Mouse (Mus musculus) G1E-ER4 (cell line): Measurements from ENCODE around the gene Ran. TPM values are rescaled to one million over a fixed set of nuclear protein-coding genes. Genes with fewer than 3 reads are reported as not detected.

Experiments used
- GATA1 ChIP-seq: IDR thresholded peaks from one replicate; pipeline ENCODE4 v1.8.0; 2012; ENCODE audit warnings: low read length, inconsistent platforms
- polyA plus RNA-seq: library from polyadenylated mRNA; stranded (reverse); fragments of >175 nt; gene quantifications from 2 replicates; pipeline ENCODE4 v1.2.3, GENCODE M21; 2012

Ran gene
- polyA plus RNA-seq, 1 experiment: 5,796 TPM

- no peak for TF ChIP-seq GATA1
These were observed 12.5 kb upstream of the Ran start for GRCm38 (mm10) chr5:129007105-129007957.

DNA sequence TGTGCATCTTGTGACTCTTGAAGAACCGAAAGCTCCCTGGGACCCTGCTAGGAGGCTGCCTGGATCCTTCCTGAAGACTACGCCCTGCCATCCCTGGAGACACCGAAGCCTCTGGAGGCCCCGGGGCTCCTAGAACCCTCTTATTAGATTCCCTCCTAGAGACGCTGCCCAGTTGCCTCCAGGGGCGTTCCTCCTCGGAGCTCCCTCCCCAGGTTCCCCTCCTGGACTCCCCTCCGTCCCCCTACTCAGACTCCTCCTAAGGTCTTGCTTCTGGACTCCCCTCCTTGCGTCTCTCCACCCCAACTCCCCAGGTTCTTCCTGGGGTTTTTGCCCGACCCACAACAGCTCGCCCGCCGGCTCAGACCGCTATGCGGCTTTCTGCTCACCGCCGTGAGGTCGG is 11.9 kb upstream of the Ran start:
- no peak for TF ChIP-seq GATA1

- TF ChIP-seq GATA1: no peak
These were observed 11.4 kb upstream of the Ran start, which contains the start of gene Stx2 for GRCm38 (mm10) chr5:129008412-129008826. Gene Stx2 (minus strand): TSS chr5:129008574.

DNA sequence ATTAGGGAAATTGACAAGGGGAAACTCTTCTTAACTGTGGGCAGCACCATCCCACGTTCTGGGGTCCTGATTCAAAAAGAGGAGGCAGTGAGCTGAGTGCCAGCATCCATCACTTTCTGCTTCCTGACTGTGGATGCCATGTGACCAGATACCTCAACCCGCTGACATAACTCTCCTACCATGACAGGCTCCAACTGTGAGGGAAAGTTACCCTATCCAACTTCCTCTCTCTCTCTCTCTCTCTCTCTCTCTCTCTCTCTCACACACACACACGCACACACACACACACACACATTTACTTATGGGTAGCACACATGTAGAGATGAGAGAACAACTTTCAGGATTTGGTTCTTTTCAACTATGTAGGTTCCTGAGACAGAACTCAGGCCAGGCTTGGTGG is 10.3 kb upstream of the Ran start:
- TF ChIP-seq GATA1: no peak

- TF ChIP-seq GATA1: no peak
These were observed 8.9 kb upstream of the Ran start for GRCm38 (mm10) chr5:129010937-129011336.

- TF ChIP-seq GATA1: no peak
These were observed 4.8 kb upstream of the Ran start for GRCm38 (mm10) chr5:129015020-129015419.

GRCm38 (mm10) chr5:129015540-129015939 is 4.3 kb upstream of the Ran start:
- no peak for TF ChIP-seq GATA1

DNA sequence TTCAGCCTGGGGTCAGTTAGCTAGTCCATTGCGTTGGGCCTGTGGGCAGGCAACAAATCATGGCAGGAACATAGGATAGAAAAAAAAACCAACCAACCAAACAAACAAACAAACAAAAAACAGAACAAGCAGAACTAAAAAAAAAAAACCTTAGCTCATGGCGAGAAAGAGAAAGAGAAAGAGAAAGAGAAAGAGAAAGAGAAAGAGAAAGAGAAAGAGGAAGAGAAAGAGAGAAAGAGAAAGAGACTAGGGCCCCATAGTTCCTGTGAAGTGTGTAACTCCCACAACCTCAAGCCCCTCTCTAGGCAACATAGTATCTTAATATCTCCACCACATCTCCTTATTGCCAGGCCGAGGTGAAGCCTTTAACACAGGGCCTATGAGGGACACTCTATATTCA is 3.5 kb upstream of the Ran start:
- TF ChIP-seq GATA1: no peak

- no peak for TF ChIP-seq GATA1
These were observed 933 bp upstream of the Ran start for GRCm38 (mm10) chr5:129018782-129019489.

DNA sequence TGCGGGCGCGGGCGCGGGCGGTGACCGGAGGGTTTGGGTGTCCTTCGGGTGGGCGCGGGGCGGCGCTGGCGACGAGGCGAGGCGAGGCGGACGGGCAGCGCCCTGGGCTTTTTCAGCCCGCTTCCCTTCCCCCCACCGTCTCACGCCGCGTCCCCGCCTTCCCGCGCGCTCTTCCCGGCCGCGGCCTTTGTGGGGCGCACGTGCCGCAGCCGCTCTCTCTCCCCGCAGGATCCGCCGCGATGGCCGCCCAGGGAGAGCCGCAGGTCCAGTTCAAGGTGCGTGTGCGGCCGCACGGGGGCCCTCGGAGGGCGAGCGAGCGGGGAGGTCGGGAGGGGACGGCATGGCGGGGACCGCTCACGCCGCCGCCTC is 415 bp downstream of the Ran start:
- TF ChIP-seq GATA1: no peak

- no peak for TF ChIP-seq GATA1
These were observed 862 bp downstream of the Ran start for GRCm38 (mm10) chr5:129020731-129021130.

- TF ChIP-seq GATA1: no peak
These were observed 5.2 kb downstream of the Ran start for GRCm38 (mm10) chr5:129025048-129025447.

- no peak for TF ChIP-seq GATA1
These were observed 5.9 kb downstream of the Ran start for GRCm38 (mm10) chr5:129025725-129026124.

DNA sequence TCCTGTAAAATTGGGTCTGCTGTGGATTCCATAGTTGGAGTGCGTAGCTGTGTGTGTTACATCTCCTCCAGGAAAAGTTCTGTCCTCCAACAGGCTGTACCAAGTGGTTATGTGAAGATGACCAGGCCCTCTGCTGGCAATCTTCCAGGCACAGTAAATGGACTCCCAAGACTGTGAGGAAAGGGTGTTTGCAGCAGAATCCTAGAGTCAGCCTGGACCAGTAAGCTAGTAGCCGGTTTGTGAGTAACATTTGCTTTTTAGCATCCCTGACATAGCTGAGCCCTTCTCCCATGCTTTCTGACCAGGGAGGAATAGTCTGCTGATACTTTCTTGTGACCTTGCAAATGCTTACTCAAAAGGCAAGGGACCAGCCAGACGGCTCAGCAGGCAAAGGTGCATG is 6.3 kb downstream of the Ran start:
- TF ChIP-seq GATA1: no peak

GRCm38 (mm10) chr5:129026637-129027036 is 6.8 kb downstream of the Ran start:
- TF ChIP-seq GATA1: no peak

- no peak for TF ChIP-seq GATA1
These were observed 9.4 kb downstream of the Ran start for GRCm38 (mm10) chr5:129029131-129029723.

DNA sequence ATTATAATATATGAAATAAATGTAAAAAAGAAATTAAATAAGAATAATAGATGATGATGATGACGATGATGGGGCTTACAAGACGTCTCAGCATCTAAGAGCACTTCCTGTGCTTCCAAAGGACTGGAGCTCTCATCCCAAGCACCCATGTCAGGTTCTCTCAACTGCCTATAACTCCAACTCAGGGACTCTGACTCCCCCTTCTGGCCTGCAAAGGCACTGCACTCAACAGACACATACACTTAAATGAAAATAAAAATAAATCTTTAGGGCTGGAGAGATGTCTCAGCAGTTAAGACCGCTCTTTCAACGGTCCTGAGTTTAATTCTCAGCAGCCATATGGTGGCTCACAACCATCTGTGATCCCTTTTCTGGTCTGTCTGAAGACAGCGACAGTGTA is 16.8 kb downstream of the Ran start:
- no peak for TF ChIP-seq GATA1

GRCm38 (mm10) chr5:129037739-129038138 is 17.9 kb downstream of the Ran start:
- TF ChIP-seq GATA1: no peak
